Mouse (Mus musculus): ENCODE measurements at regions not wholly inside any gene's neighbourhood (a gene's known extent, or its start where the extent isn't known, plus 50 kb on each side); places are given as distances from the start of the nearest gene placed in this dataset.

- no peak for ATAC-seq (ENCODE audit: low FRiP score, low TSS enrichment)
- Histone ChIP-seq H3K4me2 (replicated peaks; ENCODE audit: low read depth, low read length) (no peak overlapping the region), H3K4me3 (ENCODE audit: low read length) (no peak overlapping the region), H3K36me3 (ENCODE audit: insufficient read depth, low read length) (no peaks in the 10 kb centered on the region), H3K4me1 (ENCODE audit: insufficient read depth, low read length) (no peaks in the 10 kb centered on the region), H3K27me3 (ENCODE audit: insufficient read depth, low read length) (no peaks in the 10 kb centered on the region), H3K27ac (ENCODE audit: low read length) (peak overlapping the region; percentile 26; the same call in 1 of the 2 replicates), H3K9ac (replicated peaks; ENCODE audit: low read length) (no peak overlapping the region), H3K9me3 (ENCODE audit: low read length) (no peaks in the 10 kb centered on the region)
- 64% methylated on average over 18 of the region's 18 CpGs for WGBS
These were observed 87.2 kb upstream of the Cxcr4 start for GRCm38 (mm10) chr1:128679005-128679980.

- Histone ChIP-seq H3K36me3 (ENCODE audit: insufficient read depth, low read length) (no peaks in the 10 kb centered on the region), H3K27me3 (ENCODE audit: insufficient read depth, low read length) (no peaks in the 10 kb centered on the region), H3K4me3 (ENCODE audit: low read length) (no peak overlapping the region), H3K9ac (replicated peaks; ENCODE audit: low read length) (no peak overlapping the region), H3K4me1 (ENCODE audit: insufficient read depth, low read length) (peaks cover 14% of the 10 kb centered on the region), H3K27ac (ENCODE audit: low read length) (no peak overlapping the region), H3K4me2 (replicated peaks; ENCODE audit: low read depth, low read length) (no peak overlapping the region), H3K9me3 (ENCODE audit: low read length) (no peaks in the 10 kb centered on the region)
- WGBS: 76% methylated on average over 5 of the region's 5 CpGs
- no peak for ATAC-seq (ENCODE audit: low FRiP score, low TSS enrichment)
These were observed 83.4 kb upstream of the Cxcr4 start for GRCm38 (mm10) chr1:128675538-128675937.

GRCm38 (mm10) chr1:128672306-128672705 lies 80.2 kb upstream of the Cxcr4 start:
- no peak overlapping the region for H3K4me2 ChIP-seq (replicated peaks; ENCODE audit: low read depth, low read length)
- no peak overlapping the region for H3K4me3 ChIP-seq (ENCODE audit: low read length)
- ATAC-seq (ENCODE audit: low FRiP score, low TSS enrichment): no peak
- WGBS: 87% methylated on average over 3 of the region's 3 CpGs
- H3K9me3 ChIP-seq (ENCODE audit: low read length): no peaks in the 10 kb centered on the region
- H3K27me3 ChIP-seq (ENCODE audit: insufficient read depth, low read length): no peaks in the 10 kb centered on the region
- H3K27ac ChIP-seq (ENCODE audit: low read length): no peak overlapping the region
- no peaks in the 10 kb centered on the region for H3K36me3 ChIP-seq (ENCODE audit: insufficient read depth, low read length)
- no peak overlapping the region for H3K9ac ChIP-seq (replicated peaks; ENCODE audit: low read length)
- H3K4me1 ChIP-seq (ENCODE audit: insufficient read depth, low read length): peaks cover 29% of the 10 kb centered on the region

GRCm38 (mm10) chr1:128671495-128671894 lies 79.4 kb upstream of the Cxcr4 start:
- Histone ChIP-seq H3K9me3 (ENCODE audit: low read length) (no peaks in the 10 kb centered on the region; the same call in 1 of the 2 replicates), H3K27ac (ENCODE audit: low read length) (peak overlapping the region; percentile 47; the same call in 1 of the 2 replicates), H3K9ac (replicated peaks; ENCODE audit: low read length) (no peak overlapping the region), H3K4me1 (ENCODE audit: insufficient read depth, low read length) (peaks cover 29% of the 10 kb centered on the region), H3K4me2 (replicated peaks; ENCODE audit: low read depth, low read length) (no peak overlapping the region), H3K27me3 (ENCODE audit: insufficient read depth, low read length) (no peaks in the 10 kb centered on the region), H3K4me3 (ENCODE audit: low read length) (no peak overlapping the region), H3K36me3 (ENCODE audit: insufficient read depth, low read length) (no peaks in the 10 kb centered on the region)
- 17% methylated on average over 3 of the region's 3 CpGs for WGBS
- ATAC-seq (ENCODE audit: low FRiP score, low TSS enrichment): peak; percentile 49; the same call in 1 of the 2 replicates

- Histone ChIP-seq H3K4me3 (ENCODE audit: low read length) (no peak overlapping the region), H3K27me3 (ENCODE audit: insufficient read depth, low read length) (no peaks in the 10 kb centered on the region), H3K4me1 (ENCODE audit: insufficient read depth, low read length) (peaks cover 29% of the 10 kb centered on the region), H3K36me3 (ENCODE audit: insufficient read depth, low read length) (no peaks in the 10 kb centered on the region), H3K9me3 (ENCODE audit: low read length) (no peaks in the 10 kb centered on the region; the same call in 1 of the 2 replicates), H3K9ac (replicated peaks; ENCODE audit: low read length) (no peak overlapping the region), H3K4me2 (replicated peaks; ENCODE audit: low read depth, low read length) (no peak overlapping the region), H3K27ac (ENCODE audit: low read length) (peak overlapping the region; percentile 47; the same call in 1 of the 2 replicates)
- ATAC-seq (ENCODE audit: low FRiP score, low TSS enrichment): peak; percentile 82
- WGBS: 10% methylated on average over 5 of the region's 5 CpGs
These were observed 78.9 kb upstream of the Cxcr4 start for GRCm38 (mm10) chr1:128671016-128671415.

- Histone ChIP-seq H3K9me3 (ENCODE audit: low read length) (no peaks in the 10 kb centered on the region; the same call in 1 of the 2 replicates), H3K36me3 (ENCODE audit: insufficient read depth, low read length) (no peaks in the 10 kb centered on the region), H3K9ac (replicated peaks; ENCODE audit: low read length) (no peak overlapping the region), H3K27me3 (ENCODE audit: insufficient read depth, low read length) (no peaks in the 10 kb centered on the region), H3K4me3 (ENCODE audit: low read length) (no peak overlapping the region), H3K4me1 (ENCODE audit: insufficient read depth, low read length) (peaks cover 29% of the 10 kb centered on the region), H3K4me2 (replicated peaks; ENCODE audit: low read depth, low read length) (no peak overlapping the region), H3K27ac (ENCODE audit: low read length) (no peak overlapping the region)
- peak; percentile 29; the same call in 1 of the 2 replicates for ATAC-seq (ENCODE audit: low FRiP score, low TSS enrichment)
- WGBS: 53% methylated on average over 2 of the region's 2 CpGs
These were observed 77.2 kb upstream of the Cxcr4 start for GRCm38 (mm10) chr1:128669241-128669666.

GRCm38 (mm10) chr1:128668718-128669117 lies 76.6 kb upstream of the Cxcr4 start:
- WGBS: 73% methylated on average over 6 of the region's 6 CpGs
- no peak overlapping the region for H3K4me3 ChIP-seq (ENCODE audit: low read length)
- no peak for ATAC-seq (ENCODE audit: low FRiP score, low TSS enrichment)
- H3K4me1 ChIP-seq (ENCODE audit: insufficient read depth, low read length): peaks cover 29% of the 10 kb centered on the region
- no peaks in the 10 kb centered on the region for H3K27me3 ChIP-seq (ENCODE audit: insufficient read depth, low read length)
- no peak overlapping the region for H3K4me2 ChIP-seq (replicated peaks; ENCODE audit: low read depth, low read length)
- H3K9me3 ChIP-seq (ENCODE audit: low read length): no peaks in the 10 kb centered on the region; the same call in 1 of the 2 replicates
- H3K36me3 ChIP-seq (ENCODE audit: insufficient read depth, low read length): no peaks in the 10 kb centered on the region
- no peak overlapping the region for H3K9ac ChIP-seq (replicated peaks; ENCODE audit: low read length)
- no peak overlapping the region for H3K27ac ChIP-seq (ENCODE audit: low read length)

- 81% methylated on average over 4 of the region's 4 CpGs for WGBS
- no peak overlapping the region for H3K4me2 ChIP-seq (replicated peaks; ENCODE audit: low read depth, low read length)
- no peaks in the 10 kb centered on the region; the same call in 1 of the 2 replicates for H3K9me3 ChIP-seq (ENCODE audit: low read length)
- no peaks in the 10 kb centered on the region for H3K36me3 ChIP-seq (ENCODE audit: insufficient read depth, low read length)
- H3K4me3 ChIP-seq (ENCODE audit: low read length): no peak overlapping the region
- H3K9ac ChIP-seq (replicated peaks; ENCODE audit: low read length): no peak overlapping the region
- no peaks in the 10 kb centered on the region for H3K27me3 ChIP-seq (ENCODE audit: insufficient read depth, low read length)
- H3K27ac ChIP-seq (ENCODE audit: low read length): no peak overlapping the region
- ATAC-seq (ENCODE audit: low FRiP score, low TSS enrichment): no peak
- peaks cover 29% of the 10 kb centered on the region for H3K4me1 ChIP-seq (ENCODE audit: insufficient read depth, low read length)
These were observed 75.1 kb upstream of the Cxcr4 start for GRCm38 (mm10) chr1:128667121-128667762.

GRCm38 (mm10) chr1:128663207-128663606 lies 71.1 kb upstream of the Cxcr4 start:
- H3K27me3 ChIP-seq (ENCODE audit: insufficient read depth, low read length): no peaks in the 10 kb centered on the region
- no peaks in the 10 kb centered on the region for H3K4me1 ChIP-seq (ENCODE audit: insufficient read depth, low read length)
- no peak overlapping the region for H3K9ac ChIP-seq (replicated peaks; ENCODE audit: low read length)
- no peak overlapping the region for H3K4me2 ChIP-seq (replicated peaks; ENCODE audit: low read depth, low read length)
- 95% methylated on average over 2 of the region's 2 CpGs for WGBS
- no peak for ATAC-seq (ENCODE audit: low FRiP score, low TSS enrichment)
- H3K36me3 ChIP-seq (ENCODE audit: insufficient read depth, low read length): no peaks in the 10 kb centered on the region
- no peak overlapping the region for H3K27ac ChIP-seq (ENCODE audit: low read length)
- H3K4me3 ChIP-seq (ENCODE audit: low read length): no peak overlapping the region
- H3K9me3 ChIP-seq (ENCODE audit: low read length): no peaks in the 10 kb centered on the region; the same call in 1 of the 2 replicates
